Mouse (Mus musculus): Measurements from ENCODE around the gene Map7. TPM values are rescaled to one million over a fixed set of nuclear protein-coding genes. Genes with fewer than 3 reads are reported as not detected.
A peak's percentile ranks its signal among the peaks of the same experiment; 100 is the strongest.

Gene Map7
- polyA plus RNA-seq, 1 experiment from 2014 or later, result 47.0 TPM

GRCm38 (mm10) chr10:20272380-20272779 is 124.1 kb downstream of the Map7 start:
- Histone ChIP-seq H3K27me3 (replicated peaks; ENCODE audit: control insufficient read depth, insufficient read depth, low read length) (no peaks in the 10 kb centered on the region), H3K4me3 (ENCODE audit: low read depth, low read length) (no peak overlapping the region), H3K9me3 (ENCODE audit: control insufficient read depth) (no peaks in the 10 kb centered on the region), H3K27ac (ENCODE audit: low read depth, low read length) (no peak overlapping the region), H3K9ac (ENCODE audit: low read depth, low read length) (no peak overlapping the region), H3K36me3 (ENCODE audit: control insufficient read depth, insufficient read depth) (peaks cover 59% of the 10 kb centered on the region; the same call in 1 of the 2 replicates), H3K4me2 (replicated peaks; ENCODE audit: low read depth) (no peak overlapping the region), H3K4me1 (replicated peaks; ENCODE audit: control insufficient read depth, insufficient read depth, low read length) (no peaks in the 10 kb centered on the region)
- no peak for ATAC-seq
- TF ChIP-seq CTCF (IDR thresholded peaks at IDR 0.05; ENCODE audit: low read depth), result no peak
- 80% methylated on average over 5 of the region's 5 CpGs for WGBS

DNA sequence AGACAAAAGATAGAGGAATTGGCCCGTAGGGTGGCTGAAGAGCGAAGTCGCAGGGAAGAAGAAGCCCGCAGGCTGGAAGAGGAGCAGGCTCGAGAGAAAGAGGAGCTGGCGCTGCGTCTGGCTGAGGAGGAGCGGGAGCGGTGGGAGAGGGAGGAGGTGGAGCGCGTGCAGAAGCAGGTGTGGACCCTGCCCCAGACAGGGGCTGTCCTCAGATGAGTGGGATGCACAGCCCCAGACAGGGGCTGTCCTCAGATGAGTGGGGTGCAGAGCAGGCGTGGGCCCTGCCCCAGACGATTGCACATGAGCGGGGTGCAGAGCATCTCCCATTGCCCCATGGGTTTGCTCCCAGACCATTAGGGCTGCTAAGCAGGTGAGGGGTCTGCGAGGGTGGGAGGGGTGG is 125.0 kb downstream of the Map7 start:
- Histone ChIP-seq H3K4me3 (ENCODE audit: low read depth, low read length) (no peak overlapping the region), H3K27ac (ENCODE audit: low read depth, low read length) (no peak overlapping the region), H3K4me2 (replicated peaks; ENCODE audit: low read depth) (no peak overlapping the region), H3K9me3 (ENCODE audit: control insufficient read depth) (no peaks in the 10 kb centered on the region), H3K4me1 (replicated peaks; ENCODE audit: control insufficient read depth, insufficient read depth, low read length) (no peaks in the 10 kb centered on the region), H3K9ac (ENCODE audit: low read depth, low read length) (no peak overlapping the region), H3K36me3 (ENCODE audit: control insufficient read depth, insufficient read depth) (peaks cover 63% of the 10 kb centered on the region), H3K27me3 (replicated peaks; ENCODE audit: control insufficient read depth, insufficient read depth, low read length) (no peaks in the 10 kb centered on the region)
- 83% methylated on average over 15 of the region's 15 CpGs for WGBS
- no peak for TF ChIP-seq CTCF (IDR thresholded peaks at IDR 0.05; ENCODE audit: low read depth)
- no peak for ATAC-seq

DNA sequence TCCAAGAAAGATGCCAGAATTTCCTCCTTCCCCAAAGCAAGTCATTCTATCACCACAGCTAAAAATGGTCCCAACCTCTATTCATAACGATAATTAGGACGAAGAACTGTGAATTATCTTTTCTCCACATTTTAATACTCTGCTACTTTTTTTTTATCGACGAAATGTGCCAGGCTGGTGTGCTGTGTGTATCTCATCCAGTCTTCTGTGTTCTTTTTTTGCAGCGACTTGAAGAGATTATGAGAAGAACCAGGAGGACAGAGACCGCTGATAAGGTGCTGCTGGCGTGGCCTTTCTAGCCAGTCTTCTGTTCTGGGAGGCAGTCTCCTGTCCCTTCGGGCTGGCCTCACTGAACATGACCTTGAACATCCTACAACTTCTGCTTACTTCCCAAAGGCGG is 125.8 kb downstream of the Map7 start:
- Histone ChIP-seq H3K27me3 (replicated peaks; ENCODE audit: control insufficient read depth, insufficient read depth, low read length) (no peaks in the 10 kb centered on the region), H3K27ac (ENCODE audit: low read depth, low read length) (no peak overlapping the region), H3K4me1 (replicated peaks; ENCODE audit: control insufficient read depth, insufficient read depth, low read length) (no peaks in the 10 kb centered on the region), H3K9me3 (ENCODE audit: control insufficient read depth) (no peaks in the 10 kb centered on the region), H3K36me3 (ENCODE audit: control insufficient read depth, insufficient read depth) (peaks cover 63% of the 10 kb centered on the region), H3K4me3 (ENCODE audit: low read depth, low read length) (no peak overlapping the region), H3K4me2 (replicated peaks; ENCODE audit: low read depth) (no peak overlapping the region), H3K9ac (ENCODE audit: low read depth, low read length) (no peak overlapping the region)
- no peak for TF ChIP-seq CTCF (IDR thresholded peaks at IDR 0.05; ENCODE audit: low read depth)
- no peak for ATAC-seq
- WGBS, result 84% methylated on average over 9 of the region's 9 CpGs

DNA sequence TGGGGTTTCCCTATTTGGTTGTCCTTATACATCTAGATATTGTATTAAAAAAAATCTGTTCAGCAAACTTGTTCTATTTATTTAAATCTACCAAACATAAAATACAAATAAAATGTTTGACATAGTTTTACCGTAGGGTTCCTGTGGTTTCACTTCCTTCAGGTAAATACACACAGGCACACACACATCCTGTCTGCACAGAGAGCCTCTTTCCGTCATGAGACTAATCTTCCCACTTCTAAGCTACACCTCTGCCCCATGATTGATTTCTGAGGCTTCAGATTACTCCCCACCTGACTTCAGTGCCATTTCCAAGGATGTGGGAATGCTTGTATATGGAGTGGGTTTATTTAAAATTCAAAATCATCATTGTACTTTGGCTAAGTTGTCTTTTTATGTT is 133.2 kb downstream of the Map7 start:
- no peaks in the 10 kb centered on the region for H3K9me3 ChIP-seq (ENCODE audit: control insufficient read depth)
- no peaks in the 10 kb centered on the region for H3K27me3 ChIP-seq (replicated peaks; ENCODE audit: control insufficient read depth, insufficient read depth, low read length)
- no peak for TF ChIP-seq CTCF (IDR thresholded peaks at IDR 0.05; ENCODE audit: low read depth)
- H3K4me1 ChIP-seq (replicated peaks; ENCODE audit: control insufficient read depth, insufficient read depth, low read length), result no peaks in the 10 kb centered on the region; the same call in 1 of the 2 replicates
- no peak overlapping the region for H3K9ac ChIP-seq (ENCODE audit: low read depth, low read length)
- no peak overlapping the region for H3K4me3 ChIP-seq (ENCODE audit: low read depth, low read length)
- H3K36me3 ChIP-seq (ENCODE audit: control insufficient read depth, insufficient read depth), result peaks cover 30% of the 10 kb centered on the region
- H3K4me2 ChIP-seq (replicated peaks; ENCODE audit: low read depth), result no peak overlapping the region
- no peak for ATAC-seq
- WGBS, result 45% methylated on average over 2 of the region's 2 CpGs
- no peak overlapping the region for H3K27ac ChIP-seq (ENCODE audit: low read depth, low read length)

DNA sequence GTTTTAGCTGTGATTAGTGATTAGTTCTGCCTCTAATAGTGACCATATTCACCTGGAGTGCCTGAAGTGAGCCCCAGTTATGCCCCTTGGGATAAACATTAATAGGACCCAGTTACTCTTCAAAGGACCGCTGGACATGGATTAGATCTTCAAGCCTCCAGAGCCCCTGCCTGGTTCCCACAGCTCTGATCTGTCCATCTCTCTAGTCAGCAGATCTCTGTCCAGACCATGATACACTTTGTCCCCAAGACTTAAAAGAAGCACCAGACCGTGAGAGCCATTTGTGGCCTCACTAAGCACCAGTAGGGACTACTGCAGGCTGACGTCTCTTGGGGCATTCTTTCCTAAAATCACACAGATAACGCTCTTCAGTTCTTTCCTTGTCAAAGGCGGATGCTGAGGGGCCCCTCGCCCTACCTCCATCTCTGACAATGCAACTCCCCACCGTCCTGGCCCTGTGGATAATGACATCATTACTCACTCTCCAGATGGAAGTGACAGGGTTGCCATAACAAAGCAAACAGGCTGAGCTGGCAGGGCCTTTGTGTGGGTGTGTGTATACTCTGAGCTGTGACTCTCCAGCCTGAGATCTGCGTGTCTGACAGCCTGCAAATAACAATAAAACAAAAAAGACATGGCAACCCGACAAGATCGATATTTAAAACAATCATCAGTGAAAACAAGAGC is 137.2 kb downstream of the Map7 start:
- H3K36me3 ChIP-seq (ENCODE audit: control insufficient read depth, insufficient read depth), result peaks cover 8% of the 10 kb centered on the region; the same call in 1 of the 2 replicates
- H3K9ac ChIP-seq (ENCODE audit: low read depth, low read length), result no peak overlapping the region
- no peaks in the 10 kb centered on the region for H3K9me3 ChIP-seq (ENCODE audit: control insufficient read depth)
- H3K27ac ChIP-seq (ENCODE audit: low read depth, low read length), result no peak overlapping the region
- TF ChIP-seq CTCF (IDR thresholded peaks at IDR 0.05; ENCODE audit: low read depth), result no peak
- peak; percentile 76 for ATAC-seq
- no peaks in the 10 kb centered on the region; the same call in 1 of the 2 replicates for H3K4me1 ChIP-seq (replicated peaks; ENCODE audit: control insufficient read depth, insufficient read depth, low read length)
- H3K4me2 ChIP-seq (replicated peaks; ENCODE audit: low read depth), result no peak overlapping the region
- H3K27me3 ChIP-seq (replicated peaks; ENCODE audit: control insufficient read depth, insufficient read depth, low read length), result no peaks in the 10 kb centered on the region
- no peak overlapping the region for H3K4me3 ChIP-seq (ENCODE audit: low read depth, low read length)
- 10% methylated on average over 10 of the region's 10 CpGs for whole genome bisulfite sequencing

DNA sequence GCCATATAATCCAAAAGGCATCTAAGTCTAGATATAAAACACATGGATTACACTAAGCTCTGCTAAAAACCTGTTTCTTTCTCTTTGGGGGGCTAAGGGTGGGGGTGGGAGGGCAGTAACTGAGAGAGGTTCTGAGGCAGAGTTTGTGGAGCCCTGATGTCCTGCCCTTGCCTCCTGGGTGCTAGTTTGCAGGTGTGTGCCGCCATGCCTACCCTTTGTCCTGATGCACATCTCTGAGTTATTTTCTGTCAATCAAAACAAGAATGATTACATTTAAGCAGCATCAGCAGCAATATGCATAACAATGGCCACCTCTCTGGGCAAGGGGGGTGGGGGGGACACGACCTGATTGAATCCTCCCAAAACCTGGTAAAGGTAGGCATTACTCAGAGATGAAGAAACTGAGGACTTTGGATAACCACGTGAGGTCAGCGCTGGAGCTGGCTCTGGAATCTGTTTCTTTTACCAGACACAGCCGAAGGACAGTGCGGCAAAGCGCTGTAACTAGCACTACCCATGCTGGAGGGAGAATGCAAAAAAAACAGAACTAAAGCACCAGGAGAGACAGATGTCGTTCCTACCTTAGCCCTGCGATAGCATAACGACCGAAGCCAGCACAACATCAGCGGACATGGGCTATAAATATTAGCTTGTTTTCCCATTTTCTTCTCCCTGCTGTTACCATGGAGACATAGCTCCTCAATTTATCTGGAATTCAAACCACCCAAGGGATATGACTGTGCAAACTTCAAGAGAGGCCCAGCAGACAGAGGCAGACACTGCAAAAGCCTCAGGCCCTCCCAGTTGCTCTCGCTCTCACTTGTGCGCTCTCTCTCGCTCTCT is 137.9 kb downstream of the Map7 start:
- ATAC-seq, result no peak
- no peak overlapping the region for H3K4me3 ChIP-seq (ENCODE audit: low read depth, low read length)
- peaks cover 4% of the 10 kb centered on the region; the same call in 1 of the 2 replicates for H3K36me3 ChIP-seq (ENCODE audit: control insufficient read depth, insufficient read depth)
- no peak overlapping the region for H3K9ac ChIP-seq (ENCODE audit: low read depth, low read length)
- no peaks in the 10 kb centered on the region for H3K27me3 ChIP-seq (replicated peaks; ENCODE audit: control insufficient read depth, insufficient read depth, low read length)
- no peak overlapping the region for H3K27ac ChIP-seq (ENCODE audit: low read depth, low read length)
- 29% methylated on average over 15 of the region's 15 CpGs for WGBS
- no peaks in the 10 kb centered on the region; the same call in 1 of the 2 replicates for H3K4me1 ChIP-seq (replicated peaks; ENCODE audit: control insufficient read depth, insufficient read depth, low read length)
- no peaks in the 10 kb centered on the region for H3K9me3 ChIP-seq (ENCODE audit: control insufficient read depth)
- TF ChIP-seq CTCF (IDR thresholded peaks at IDR 0.05; ENCODE audit: low read depth), result no peak
- 0 out of 2 replicates have a peak overlapping the region, but pooled peaks have one; percentile 9 for H3K4me2 ChIP-seq (replicated peaks; ENCODE audit: low read depth)
